Mouse (Mus musculus): ENCODE measurements around the gene Cd86. TPM values are rescaled to one million over a fixed set of nuclear protein-coding genes. Genes with fewer than 3 reads are reported as not detected.

The Cd86 gene
- polyA plus RNA-seq, 1 experiment from 2014 or later = 1.1 TPM

DNA sequence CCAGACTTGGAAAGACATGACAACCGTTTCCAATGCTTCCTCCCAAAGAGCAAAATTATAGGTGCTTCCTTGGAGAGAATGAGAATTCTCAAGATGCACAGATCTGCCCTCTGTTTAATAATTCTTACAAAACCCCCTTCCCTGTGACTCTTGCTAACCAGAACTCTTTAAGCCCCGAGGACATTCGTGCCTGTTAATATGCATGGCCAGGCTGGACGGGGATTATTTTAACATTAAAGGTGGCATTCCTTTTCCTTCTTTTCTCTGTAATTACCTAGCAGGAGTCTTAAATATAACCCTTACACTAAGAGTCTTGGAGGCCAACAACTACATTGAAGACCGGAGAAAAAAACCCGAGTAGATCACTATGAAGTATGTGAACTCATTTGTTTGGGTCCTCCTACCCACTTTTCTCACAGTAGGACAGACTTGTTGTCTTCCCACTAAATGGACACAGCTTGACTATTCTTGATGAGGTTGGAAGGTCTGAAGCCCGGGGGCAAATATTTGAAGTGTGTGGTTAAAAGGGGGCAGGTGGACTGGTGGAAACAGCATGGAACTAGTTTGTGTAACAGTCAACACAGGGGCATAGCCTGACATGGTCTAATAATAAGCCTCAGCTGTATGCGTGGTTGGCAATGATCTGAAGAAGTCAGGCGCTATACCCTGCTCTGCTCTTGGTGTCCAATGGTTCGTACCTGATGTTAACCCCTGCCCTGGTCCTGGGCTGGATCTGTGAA lies 69.0 kb downstream of the Cd86 start:
- Histone ChIP-seq H3K4me2 (ENCODE audit: low read length) (no peak overlapping the region), H3K36me3 (ENCODE audit: control insufficient read depth, insufficient read depth, low read length) (no peaks in the 10 kb centered on the region), H3K4me3 (ENCODE audit: low read depth, low read length) (no peak overlapping the region), H3K27ac (ENCODE audit: low read length) (no peak overlapping the region), H3K27me3 (ENCODE audit: control insufficient read depth, insufficient read depth, low read depth, low read length) (no peaks in the 10 kb centered on the region), H3K9ac (ENCODE audit: low read depth, low read length) (no peak overlapping the region), H3K9me3 (replicated peaks; ENCODE audit: control insufficient read depth, low read length, poor library complexity, severe bottlenecking) (no peaks in the 10 kb centered on the region), H3K4me1 (ENCODE audit: control insufficient read depth, insufficient read depth, low read length) (no peaks in the 10 kb centered on the region)
- 88% methylated on average over 10 of the region's 10 CpGs for WGBS
- no peak for ATAC-seq

DNA sequence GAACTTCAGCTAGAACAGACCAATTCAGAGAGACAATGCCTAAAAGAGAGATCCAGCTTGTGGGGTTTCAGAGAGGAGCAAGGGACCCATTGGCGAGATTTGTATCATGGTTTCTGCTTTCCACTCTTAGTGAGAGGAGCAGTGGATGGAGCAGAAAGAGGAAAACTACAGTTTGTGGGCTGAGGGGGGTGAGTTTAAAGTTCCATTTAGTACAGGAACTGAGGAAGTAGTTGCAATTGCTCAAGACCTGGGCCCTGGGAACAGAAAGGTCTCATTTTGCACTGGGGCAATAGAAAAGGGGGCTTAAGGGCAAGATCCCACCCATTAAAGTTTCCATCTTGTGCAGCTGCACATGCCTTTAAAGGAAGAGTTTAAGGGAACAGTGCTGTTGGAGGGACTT lies 76.0 kb downstream of the Cd86 start:
- 89% methylated on average over 1 of the region's 1 CpGs for WGBS
- Histone ChIP-seq H3K4me2 (ENCODE audit: low read length) (no peak overlapping the region), H3K4me1 (ENCODE audit: control insufficient read depth, insufficient read depth, low read length) (no peaks in the 10 kb centered on the region), H3K4me3 (ENCODE audit: low read depth, low read length) (no peak overlapping the region), H3K27me3 (ENCODE audit: control insufficient read depth, insufficient read depth, low read depth, low read length) (no peaks in the 10 kb centered on the region), H3K27ac (ENCODE audit: low read length) (no peak overlapping the region), H3K9ac (ENCODE audit: low read depth, low read length) (no peak overlapping the region), H3K9me3 (replicated peaks; ENCODE audit: control insufficient read depth, low read length, poor library complexity, severe bottlenecking) (no peaks in the 10 kb centered on the region), H3K36me3 (ENCODE audit: control insufficient read depth, insufficient read depth, low read length) (no peaks in the 10 kb centered on the region)
- ATAC-seq = no peak

DNA sequence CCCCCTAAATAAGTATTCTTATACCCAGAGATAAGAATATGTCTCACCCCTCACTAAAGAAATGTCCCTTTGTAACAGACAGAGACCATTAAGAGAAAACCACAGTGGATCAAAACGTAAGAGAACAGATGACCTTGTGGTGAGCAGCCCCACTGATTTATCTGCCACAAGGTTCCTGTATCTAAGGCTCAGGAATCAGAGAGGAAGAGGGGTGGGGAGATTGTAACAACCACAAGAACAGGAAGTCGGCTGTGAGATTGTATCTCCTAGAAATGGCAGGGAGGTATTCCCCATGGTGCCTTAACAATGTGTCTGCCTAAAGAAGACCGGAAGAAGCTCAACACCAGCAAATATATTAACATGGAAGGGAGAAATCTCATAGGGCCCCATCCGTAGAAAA lies 77.9 kb downstream of the Cd86 start:
- no peak for ATAC-seq
- H3K27ac ChIP-seq (ENCODE audit: low read length) = no peak overlapping the region
- no peaks in the 10 kb centered on the region for H3K27me3 ChIP-seq (ENCODE audit: control insufficient read depth, insufficient read depth, low read depth, low read length)
- no peaks in the 10 kb centered on the region for H3K4me1 ChIP-seq (ENCODE audit: control insufficient read depth, insufficient read depth, low read length)
- H3K4me2 ChIP-seq (ENCODE audit: low read length) = no peak overlapping the region
- no peak overlapping the region for H3K4me3 ChIP-seq (ENCODE audit: low read depth, low read length)
- H3K9me3 ChIP-seq (replicated peaks; ENCODE audit: control insufficient read depth, low read length, poor library complexity, severe bottlenecking) = no peaks in the 10 kb centered on the region
- no peaks in the 10 kb centered on the region for H3K36me3 ChIP-seq (ENCODE audit: control insufficient read depth, insufficient read depth, low read length)
- H3K9ac ChIP-seq (ENCODE audit: low read depth, low read length) = no peak overlapping the region
- 75% methylated on average over 4 of the region's 4 CpGs for WGBS

DNA sequence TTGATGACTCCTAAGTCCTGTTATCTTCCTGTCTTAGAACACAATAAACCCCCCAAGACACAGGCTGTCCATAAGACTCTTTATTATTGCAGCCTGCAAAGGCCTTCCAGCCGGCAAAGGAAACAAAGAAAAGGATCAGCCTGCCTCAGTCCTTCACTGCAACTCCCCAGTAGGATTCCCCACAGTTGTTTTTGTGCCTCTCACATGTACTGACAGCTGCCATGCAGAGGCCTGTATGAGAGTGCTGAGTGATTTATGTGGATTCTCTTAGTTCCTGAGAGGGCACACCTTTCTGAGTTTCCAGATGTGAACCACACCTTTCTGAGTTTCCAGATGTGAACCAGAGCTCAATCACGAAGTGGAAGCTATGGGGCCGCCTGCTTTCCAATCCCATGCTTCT lies 83.8 kb downstream of the Cd86 start:
- Histone ChIP-seq H3K4me3 (ENCODE audit: low read depth, low read length) (no peak overlapping the region), H3K9ac (ENCODE audit: low read depth, low read length) (no peak overlapping the region), H3K27me3 (ENCODE audit: control insufficient read depth, insufficient read depth, low read depth, low read length) (no peaks in the 10 kb centered on the region), H3K9me3 (replicated peaks; ENCODE audit: control insufficient read depth, low read length, poor library complexity, severe bottlenecking) (no peaks in the 10 kb centered on the region), H3K4me1 (ENCODE audit: control insufficient read depth, insufficient read depth, low read length) (no peaks in the 10 kb centered on the region), H3K27ac (ENCODE audit: low read length) (no peak overlapping the region), H3K4me2 (ENCODE audit: low read length) (no peak overlapping the region), H3K36me3 (ENCODE audit: control insufficient read depth, insufficient read depth, low read length) (no peaks in the 10 kb centered on the region)
- ATAC-seq = no peak
- 39% methylated on average over 3 of the region's 3 CpGs for WGBS

DNA sequence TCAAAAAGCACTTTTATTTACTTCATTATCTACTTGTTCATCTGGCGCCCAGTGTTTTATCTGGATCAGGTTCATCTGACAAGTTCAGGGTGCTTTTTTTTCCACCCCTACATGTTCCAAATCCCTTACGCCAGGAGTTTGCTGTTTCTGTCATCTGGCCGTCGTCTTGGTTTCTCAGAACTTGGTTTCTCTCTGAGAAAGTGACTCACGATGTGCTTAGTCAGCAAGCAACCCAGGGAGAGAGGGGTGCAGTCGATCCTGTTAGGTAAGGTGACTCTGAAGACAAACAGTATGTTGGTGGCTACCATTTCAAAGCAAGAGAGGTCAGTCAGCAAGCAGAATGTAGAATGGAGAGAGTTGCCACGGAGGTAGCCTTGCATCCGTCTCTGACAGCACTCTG lies 93.9 kb downstream of the Cd86 start:
- Histone ChIP-seq H3K9ac (ENCODE audit: low read depth, low read length) (no peak overlapping the region), H3K4me2 (ENCODE audit: low read length) (no peak overlapping the region), H3K4me1 (ENCODE audit: control insufficient read depth, insufficient read depth, low read length) (no peaks in the 10 kb centered on the region), H3K9me3 (replicated peaks; ENCODE audit: control insufficient read depth, low read length, poor library complexity, severe bottlenecking) (no peaks in the 10 kb centered on the region), H3K27me3 (ENCODE audit: control insufficient read depth, insufficient read depth, low read depth, low read length) (no peaks in the 10 kb centered on the region), H3K27ac (ENCODE audit: low read length) (no peak overlapping the region), H3K36me3 (ENCODE audit: control insufficient read depth, insufficient read depth, low read length) (no peaks in the 10 kb centered on the region), H3K4me3 (ENCODE audit: low read depth, low read length) (no peak overlapping the region)
- 84% methylated on average over 8 of the region's 8 CpGs for WGBS
- no peak for ATAC-seq

DNA sequence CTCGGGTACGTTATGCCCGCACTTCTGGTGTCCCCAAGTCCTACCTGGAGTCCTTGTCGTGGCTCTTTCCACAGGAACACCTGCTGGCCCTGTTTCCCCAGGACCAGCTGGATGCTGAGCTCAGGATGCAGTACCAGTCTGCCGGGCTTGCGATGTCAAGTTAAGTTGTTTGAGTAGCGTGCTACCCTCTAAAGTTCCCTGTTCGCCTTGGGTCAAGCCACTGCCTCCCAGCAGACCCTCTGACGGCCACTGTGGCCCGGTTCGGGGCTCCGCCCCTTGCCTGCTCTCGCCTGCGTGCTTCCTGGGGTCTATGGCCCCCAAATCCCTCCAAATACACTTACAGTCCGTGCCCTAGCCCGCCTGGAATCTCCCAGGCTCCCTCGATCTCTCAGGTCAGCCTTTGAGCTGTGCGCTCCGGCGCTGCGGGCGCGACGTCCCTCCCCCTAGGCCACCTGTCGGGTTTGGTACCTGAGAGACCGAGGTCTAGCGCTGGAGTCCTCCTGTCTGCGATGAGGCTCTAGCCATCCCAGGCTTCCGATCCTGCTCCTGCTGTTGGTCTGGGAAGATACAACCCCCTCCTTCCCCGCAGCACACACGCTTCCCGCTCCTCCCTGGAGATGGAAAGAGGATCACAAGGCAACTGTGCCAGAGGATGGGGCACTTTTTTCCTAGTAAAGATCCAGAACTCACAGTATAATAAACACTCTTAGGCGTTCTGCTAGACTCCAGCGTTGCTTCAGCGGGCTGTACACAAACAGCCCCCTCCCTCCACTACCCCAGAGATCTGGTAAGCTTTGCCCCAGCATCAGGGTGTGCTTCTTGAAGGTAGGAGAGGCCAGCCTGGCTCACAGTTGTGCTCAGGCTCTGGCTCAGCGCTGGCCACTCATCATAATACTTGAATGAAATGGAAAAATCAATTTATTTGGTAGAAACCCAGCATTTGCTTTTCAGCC lies 104.2 kb downstream of the Cd86 start, which contains the start of gene Casr:
TSS of gene Casr (minus strand) at position 756 of the 953 bp plus-strand sequence.
- Histone ChIP-seq H3K9me3 (replicated peaks; ENCODE audit: control insufficient read depth, low read length, poor library complexity, severe bottlenecking) (no peaks in the 10 kb centered on the region), H3K27ac (ENCODE audit: low read length) (no peak within 1 kb of the TSS), H3K4me1 (ENCODE audit: control insufficient read depth, insufficient read depth, low read length) (peaks cover 9% of the 10 kb centered on the region), H3K4me2 (ENCODE audit: low read length) (peak within 1 kb of the TSS; percentile 98), H3K9ac (ENCODE audit: low read depth, low read length) (peak within 1 kb of the TSS; percentile 66), H3K4me3 (ENCODE audit: low read depth, low read length) (peak within 1 kb of the TSS; percentile 52), H3K36me3 (ENCODE audit: control insufficient read depth, insufficient read depth, low read length) (no peaks in the 10 kb centered on the region), H3K27me3 (ENCODE audit: control insufficient read depth, insufficient read depth, low read depth, low read length) (peaks cover 5% of the 10 kb centered on the region)
- WGBS = 2% methylated on average over 36 of the region's 36 CpGs
- peak; percentile 58; the same call in 1 of the 2 replicates for ATAC-seq

DNA sequence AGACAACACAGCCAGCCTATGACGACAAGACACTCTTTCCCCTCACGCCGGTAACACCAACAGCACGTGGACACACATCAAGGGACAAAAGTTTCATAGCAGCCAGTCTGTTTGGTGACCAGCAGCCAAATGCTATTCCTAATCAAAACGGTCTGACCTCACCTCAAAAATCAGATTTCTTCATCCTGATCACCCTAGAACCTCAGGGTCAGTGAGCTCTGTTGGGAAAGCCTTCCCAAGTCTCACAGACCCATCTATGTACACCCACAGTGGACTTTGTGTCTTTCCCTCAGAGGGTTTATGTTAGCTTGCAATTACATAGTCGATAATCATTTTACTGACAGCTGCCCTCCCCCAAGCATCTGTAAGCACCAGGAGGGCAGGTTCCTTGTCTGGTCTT lies 106.3 kb downstream of the Cd86 start:
- ATAC-seq = no peak
- Histone ChIP-seq H3K27me3 (ENCODE audit: control insufficient read depth, insufficient read depth, low read depth, low read length) (peaks cover 5% of the 10 kb centered on the region), H3K4me1 (ENCODE audit: control insufficient read depth, insufficient read depth, low read length) (peaks cover 9% of the 10 kb centered on the region), H3K9ac (ENCODE audit: low read depth, low read length) (no peak overlapping the region), H3K4me2 (ENCODE audit: low read length) (no peak overlapping the region), H3K36me3 (ENCODE audit: control insufficient read depth, insufficient read depth, low read length) (no peaks in the 10 kb centered on the region), H3K27ac (ENCODE audit: low read length) (no peak overlapping the region), H3K9me3 (replicated peaks; ENCODE audit: control insufficient read depth, low read length, poor library complexity, severe bottlenecking) (no peaks in the 10 kb centered on the region), H3K4me3 (ENCODE audit: low read depth, low read length) (no peak overlapping the region)
- WGBS = 89% methylated on average over 6 of the region's 6 CpGs

DNA sequence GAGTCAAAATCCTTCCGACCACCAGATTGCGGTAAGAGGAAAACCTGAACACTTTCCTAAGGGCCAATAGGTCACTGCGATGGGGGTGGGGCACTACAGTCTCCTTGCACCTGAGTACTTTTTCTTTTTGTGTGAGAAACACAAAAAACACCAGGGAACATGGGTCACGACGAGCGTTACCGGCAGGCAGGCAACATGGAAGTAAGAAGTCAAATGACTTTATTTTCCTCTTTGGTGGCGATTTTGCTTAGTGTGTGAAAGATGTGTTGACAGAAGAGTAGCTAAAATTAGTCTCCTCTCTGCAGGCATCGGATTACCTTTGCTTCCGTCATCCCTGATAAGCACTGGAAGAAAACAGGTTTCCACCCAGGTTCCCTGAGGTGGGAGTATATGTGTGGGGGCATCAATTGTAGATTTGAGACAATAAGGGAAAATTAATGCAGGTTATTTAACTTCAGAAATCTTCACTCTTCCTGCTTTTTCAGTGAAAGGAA lies 110.2 kb downstream of the Cd86 start:
- 88% methylated on average over 10 of the region's 10 CpGs for WGBS
- Histone ChIP-seq H3K27ac (ENCODE audit: low read length) (no peak overlapping the region), H3K4me2 (ENCODE audit: low read length) (no peak overlapping the region), H3K27me3 (ENCODE audit: control insufficient read depth, insufficient read depth, low read depth, low read length) (no peaks in the 10 kb centered on the region), H3K4me1 (ENCODE audit: control insufficient read depth, insufficient read depth, low read length) (no peaks in the 10 kb centered on the region), H3K4me3 (ENCODE audit: low read depth, low read length) (no peak overlapping the region), H3K9me3 (replicated peaks; ENCODE audit: control insufficient read depth, low read length, poor library complexity, severe bottlenecking) (no peaks in the 10 kb centered on the region), H3K9ac (ENCODE audit: low read depth, low read length) (no peak overlapping the region), H3K36me3 (ENCODE audit: control insufficient read depth, insufficient read depth, low read length) (no peaks in the 10 kb centered on the region)
- ATAC-seq = no peak
